Mouse (Mus musculus) liver, postnatal 0 days (tissue): Measurements from ENCODE around the gene Sgpp2. TPM values are rescaled to one million over a fixed set of nuclear protein-coding genes. Genes with fewer than 3 reads are reported as not detected.
A peak's percentile ranks its signal among the peaks of the same experiment; 100 is the strongest.

ENCODE experiments used
- ATAC-seq: fragments of 200-750 bp; cut with Nextera tagmentation; 2 replicates; pipeline ENCODE4 v1.8.0; 2017; ENCODE audit warnings: mild to moderate bottlenecking, moderate library complexity
- DNase-seq: peaks from one replicate; pipeline ENCODE4 v3.0.0-alpha.2; 2016
- H3K27ac ChIP-seq: fragments of 300-500 bp; sonication (generic); 2 replicates; pipeline ENCODE4 v1.5.1; 2014; ENCODE audit warnings: antibody characterized with exemption, moderate library complexity, mild to moderate bottlenecking, low read depth
- H3K27me3 ChIP-seq: fragments of 300-500 bp; sonication (generic); 2 replicates; pipeline ENCODE4 v1.6.1; 2014; ENCODE audit warnings: low read length, control low read depth, mixed read lengths; ENCODE audit not compliant: insufficient read depth
- H3K36me3 ChIP-seq: fragments of 300-500 bp; sonication (generic); replicated peaks from 2 replicates; pipeline ENCODE4 v1.6.1; 2014; ENCODE audit warnings: mild to moderate bottlenecking, control low read depth, low read length, moderate library complexity, mixed read lengths; ENCODE audit not compliant: insufficient read depth
- H3K4me1 ChIP-seq: fragments of 300-500 bp; sonication (generic); 2 replicates; pipeline ENCODE4 v1.6.1; 2014; ENCODE audit warnings: antibody characterized with exemption, mild to moderate bottlenecking, control low read depth; ENCODE audit not compliant: insufficient read depth
- H3K4me2 ChIP-seq: fragments of 300-500 bp; sonication (generic); 2 replicates; pipeline ENCODE4 v1.6.1; 2014; ENCODE audit warnings: low read depth, mild to moderate bottlenecking, low read length, moderate library complexity, mixed read lengths
- H3K4me3 ChIP-seq: fragments of 300-500 bp; sonication (generic); 2 replicates; pipeline ENCODE4 v1.5.1; 2014; ENCODE audit warnings: low read depth, low read length
- H3K9ac ChIP-seq: fragments of 300-500 bp; sonication (generic); replicated peaks from 2 replicates; pipeline ENCODE4 v1.6.1; 2014; ENCODE audit warnings: mild to moderate bottlenecking, moderate library complexity
- H3K9me3 ChIP-seq: fragments of 300-500 bp; sonication (generic); 2 replicates; pipeline ENCODE4 v1.6.1; 2016; ENCODE audit warnings: mild to moderate bottlenecking, control low read depth, low read length, mixed read lengths
- CTCF ChIP-seq: sonication (generic); IDR thresholded peaks from 2 replicates; pipeline ENCODE4 v1.5.1; 2016; ENCODE audit warnings: antibody characterized with exemption, low read depth
- EP300 ChIP-seq: IDR thresholded peaks from 2 replicates; pipeline ENCODE4 v1.6.1; 2016; ENCODE audit warnings: antibody characterized with exemption, low read depth, mild to moderate bottlenecking
- WGBS: fragments of 180-500 bp; shearing (Covaris S2); extraction: QIAGEN DNeasy Blood & Tissue Kit; methylation state at CpG from one replicate; pipeline ENCODE4 v1.1.7; 2014; ENCODE audit not compliant: insufficient replicate concordance; 5-methylcytosine and 5-hydroxymethylcytosine counted together
- polyA plus RNA-seq: library from polyadenylated mRNA; unstranded; fragments of >200 nt; fragmentation: Nextera tagmentation; extraction: Ambion mirVana; gene quantifications from 2 replicates; pipeline ENCODE4 v1.2.1, GENCODE M21; 2015

Sgpp2 gene
- polyA plus RNA-seq, 1 experiment from 2014 or later: 0.14 TPM

DNA sequence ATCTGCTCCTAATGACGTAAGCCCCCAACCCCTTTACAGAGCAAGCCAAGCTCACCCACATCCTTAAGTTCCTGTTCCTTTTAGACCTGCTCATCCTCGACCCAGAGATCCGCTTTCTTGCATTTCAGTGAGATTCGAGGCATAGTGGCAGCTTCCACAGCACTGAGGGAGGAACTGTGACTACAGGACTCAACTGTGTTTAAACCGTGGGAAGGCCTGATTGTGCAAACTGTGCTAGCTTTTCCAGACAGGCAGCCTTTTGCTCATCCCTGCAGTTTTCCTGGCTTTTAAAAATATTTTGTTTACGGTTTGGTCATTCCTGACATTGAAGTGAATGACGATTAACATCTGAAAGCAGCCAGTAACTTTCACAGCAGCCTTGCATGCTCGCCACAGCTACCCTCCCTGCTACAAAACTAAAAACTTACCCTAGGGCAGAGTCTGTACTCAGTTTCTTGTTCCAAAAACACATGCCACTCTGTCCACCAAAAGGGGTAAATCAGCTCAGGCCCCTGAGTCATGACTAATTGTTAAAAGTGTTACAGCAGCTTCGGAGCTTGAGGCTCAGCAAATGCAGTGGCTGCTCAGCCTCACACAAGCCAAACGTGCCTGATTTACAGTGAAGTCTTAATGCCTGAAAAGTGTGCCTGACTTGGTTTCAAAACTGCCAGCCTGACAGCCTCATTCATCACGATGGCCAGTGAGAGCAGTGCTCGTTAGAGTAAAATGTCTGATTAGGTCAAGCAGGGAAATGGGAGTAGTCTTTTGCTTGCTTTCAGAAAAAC, 141.1 kb downstream of the Sgpp2 start:
- peaks cover 57% of the 10 kb centered on the region for H3K36me3 ChIP-seq
- 86% methylated on average over 12 of the region's 12 CpGs for WGBS
- ATAC-seq: no peak

DNA sequence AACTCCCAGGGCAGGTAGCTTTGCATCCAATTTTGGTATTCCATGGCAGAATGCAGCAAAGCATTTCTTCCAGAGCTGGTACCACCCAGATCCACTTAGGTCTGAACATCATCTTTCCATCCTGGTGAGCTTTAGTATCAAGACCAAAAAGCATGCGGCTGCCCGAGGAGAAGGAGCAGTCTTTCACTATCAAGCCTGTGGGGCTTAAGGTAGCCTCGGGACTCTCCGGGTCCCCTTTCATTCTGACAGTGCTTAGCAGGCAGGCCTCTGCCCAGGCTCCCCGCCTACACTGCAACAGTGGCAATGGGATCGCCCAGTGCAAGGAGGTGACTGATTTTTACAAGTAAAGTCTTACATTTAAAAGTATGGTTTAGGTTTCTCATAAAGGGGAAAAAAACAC, 142.4 kb downstream of the Sgpp2 start:
- H3K36me3 ChIP-seq: peaks cover 64% of the 10 kb centered on the region
- no peak overlapping the region for H3K4me3 ChIP-seq
- 87% methylated on average over 6 of the region's 6 CpGs for WGBS
- no peaks in the 10 kb centered on the region for H3K9me3 ChIP-seq
- H3K27ac ChIP-seq: no peak overlapping the region
- no peaks in the 10 kb centered on the region for H3K27me3 ChIP-seq
- no peak overlapping the region for H3K9ac ChIP-seq
- no peak overlapping the region for H3K4me2 ChIP-seq
- TF ChIP-seq EP300: no peak
- H3K4me1 ChIP-seq: no peaks in the 10 kb centered on the region
- ATAC-seq (no peak), DNase-seq (no peak)

More for the DNA sequence above, 141.1 kb downstream of the Sgpp2 start:
- Histone ChIP-seq H3K27ac (no peak overlapping the region), H3K9me3 (no peaks in the 10 kb centered on the region), H3K4me3 (no peak overlapping the region), H3K9ac (no peak overlapping the region), H3K27me3 (no peaks in the 10 kb centered on the region), H3K4me2 (no peak overlapping the region), H3K4me1 (no peaks in the 10 kb centered on the region)
- DNase-seq: no peak
- TF ChIP-seq CTCF: no peak
- TF ChIP-seq EP300: no peak

GRCm38 (mm10) chr1:78453886-78454285, 143.7 kb downstream of the Sgpp2 start:
- H3K27me3 ChIP-seq: no peaks in the 10 kb centered on the region
- H3K4me3 ChIP-seq: no peak overlapping the region
- H3K4me2 ChIP-seq: no peak overlapping the region
- H3K9ac ChIP-seq: no peak overlapping the region
- peaks cover 70% of the 10 kb centered on the region for H3K36me3 ChIP-seq
- 84% methylated on average over 8 of the region's 8 CpGs for WGBS
- no peaks in the 10 kb centered on the region for H3K9me3 ChIP-seq
- ATAC-seq (no peak), DNase-seq (no peak)
- H3K4me1 ChIP-seq: no peaks in the 10 kb centered on the region
- H3K27ac ChIP-seq: no peak overlapping the region
- TF ChIP-seq EP300: no peak
- TF ChIP-seq CTCF: no peak

DNA sequence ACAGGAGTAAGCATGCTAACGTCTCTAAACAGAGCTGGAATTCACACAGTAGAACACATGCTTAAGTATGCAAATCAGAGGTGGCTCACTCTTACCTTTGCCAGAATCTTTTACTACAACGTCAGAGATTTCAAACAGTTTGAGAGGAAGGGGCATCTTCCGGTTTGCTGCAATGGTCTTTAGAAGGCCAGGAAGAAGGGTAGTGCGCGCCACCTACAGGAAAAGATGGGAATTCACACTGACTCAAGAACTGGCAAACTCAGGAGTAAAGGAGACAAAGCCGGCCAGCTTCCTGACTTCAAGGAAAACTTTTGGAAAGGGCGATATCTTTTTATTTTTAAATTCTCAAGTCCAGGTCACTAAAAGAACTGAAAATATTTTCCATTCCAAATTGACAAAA, 144.5 kb downstream of the Sgpp2 start:
- ATAC-seq: no peak
- Histone ChIP-seq H3K4me1 (no peaks in the 10 kb centered on the region), H3K27me3 (no peaks in the 10 kb centered on the region), H3K9ac (no peak overlapping the region), H3K9me3 (no peaks in the 10 kb centered on the region), H3K4me3 (no peak overlapping the region), H3K27ac (no peak overlapping the region), H3K36me3 (peaks cover 76% of the 10 kb centered on the region), H3K4me2 (no peak overlapping the region)
- WGBS: 46% methylated on average over 7 of the region's 7 CpGs
- DNase-seq: peak; percentile 23
- TF ChIP-seq EP300 (no peak), CTCF (peak; percentile 71)

Other genes starting within 250 kb of the Sgpp2 start
- gene Pax3, start 113.2 kb upstream of the Sgpp2 start, polyA plus RNA-seq: not detected in 2 replicates
- 37.6 and 41.5 TPM in 2 replicates for gene Farsb, start 178.6 kb downstream of the Sgpp2 start, polyA plus RNA-seq
- 0.22 TPM in 1 of 2 replicates, not detected in the other for gene Mogat1, start 200.6 kb downstream of the Sgpp2 start, polyA plus RNA-seq
- gene BC035947, start 201.8 kb downstream of the Sgpp2 start, polyA plus RNA-seq: not detected in 2 replicates